Mouse (Mus musculus): Measurements from ENCODE around the gene Tnrc6c. TPM values are rescaled to one million over a fixed set of nuclear protein-coding genes. Genes with fewer than 3 reads are reported as not detected.

Gene Tnrc6c
- polyA plus RNA-seq (2014; fragmentation: Nextera tagmentation; extraction: Ambion mirVana) = 10.9 and 11.6 TPM in 2 replicates

- H3K9me3 ChIP-seq (ENCODE audit: low read depth, low read length) = no peaks in the 10 kb centered on the region
- ATAC-seq (ENCODE audit: insufficient read depth) (peak; percentile 89), DNase-seq (peak; percentile 88)
- WGBS = under 1% methylated on average over 62 of the region's 62 CpGs
- H3K4me2 ChIP-seq = peak within 1 kb of the TSS; percentile 87
- H3K9ac ChIP-seq = peak within 1 kb of the TSS; percentile 95
- TF ChIP-seq CTCF (IDR thresholded peaks at IDR 0.05; ENCODE audit: low read depth) = no peak
- 0 out of 2 replicates have a peak, but pooled peaks cover 5% of the 10 kb centered on the region for H3K27me3 ChIP-seq (ENCODE audit: insufficient read depth, low read length)
- peaks cover 8% of the 10 kb centered on the region for H3K4me1 ChIP-seq (ENCODE audit: insufficient read depth)
- H3K36me3 ChIP-seq (ENCODE audit: insufficient read depth) = no peaks in the 10 kb centered on the region
- H3K27ac ChIP-seq (ENCODE audit: low read depth) = peak within 1 kb of the TSS; percentile 93
- H3K4me3 ChIP-seq (ENCODE audit: low read depth, low read length) = peak within 1 kb of the TSS; percentile 87
These were observed at the start of gene Tnrc6c for GRCm38 (mm10) chr11:117653491-117654351. Gene Tnrc6c, plus strand, starts transcription at chr11:117654289.

- TF ChIP-seq CTCF (IDR thresholded peaks at IDR 0.05; ENCODE audit: low read depth) = no peak
- ATAC-seq (ENCODE audit: insufficient read depth) (no peak), DNase-seq (no peak)
- Histone ChIP-seq H3K4me3 (ENCODE audit: low read depth, low read length) (no peak overlapping the region), H3K36me3 (ENCODE audit: insufficient read depth) (no peaks in the 10 kb centered on the region), H3K9me3 (ENCODE audit: low read depth, low read length) (no peaks in the 10 kb centered on the region), H3K4me2 (peak overlapping the region; percentile 47), H3K27ac (ENCODE audit: low read depth) (no peak overlapping the region), H3K4me1 (ENCODE audit: insufficient read depth) (0 out of 2 replicates have a peak, but pooled peaks cover 7% of the 10 kb centered on the region), H3K27me3 (ENCODE audit: insufficient read depth, low read length) (peaks cover 1% of the 10 kb centered on the region; the same call in 1 of the 2 replicates), H3K9ac (no peak overlapping the region)
- 38% methylated on average over 9 of the region's 9 CpGs for WGBS
These were observed 48.0 kb upstream of the Tnrc6c start for GRCm38 (mm10) chr11:117606137-117606536.

DNA sequence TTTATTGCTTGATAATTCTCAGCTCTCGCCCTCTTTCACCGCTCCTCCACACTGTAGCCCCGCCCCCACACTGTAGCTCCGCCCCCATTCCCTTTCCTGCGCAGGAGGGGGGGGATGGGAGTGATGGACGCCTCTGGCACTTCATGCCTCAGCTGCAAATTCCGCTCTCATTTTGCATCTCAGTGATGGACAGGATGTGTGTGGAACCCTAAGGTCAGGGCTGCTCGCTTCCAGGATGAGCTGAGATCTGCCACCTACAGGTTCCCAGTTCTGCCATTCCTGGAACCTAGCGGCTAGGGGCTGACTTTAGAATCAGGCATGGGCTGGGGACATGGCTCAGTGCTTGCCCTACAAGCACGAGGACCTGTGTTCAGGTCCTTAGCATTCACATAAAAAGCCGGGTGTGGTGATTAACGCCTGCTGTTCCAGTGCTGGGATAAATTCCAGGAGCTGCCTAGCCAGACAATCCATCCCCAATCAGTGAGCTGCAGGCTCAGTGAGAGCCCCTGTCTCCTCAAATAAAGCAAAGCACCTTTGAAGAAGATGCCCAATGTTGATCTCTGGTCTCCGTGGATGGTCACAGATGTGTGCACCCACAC lies 47.4 kb upstream of the Tnrc6c start:
- H3K4me2 ChIP-seq = peak overlapping the region; percentile 47
- H3K27me3 ChIP-seq (ENCODE audit: insufficient read depth, low read length) = 0 out of 2 replicates have a peak, but pooled peaks cover under 1% of the 10 kb centered on the region

GRCm38 (mm10) chr11:117608141-117608789 lies 45.8 kb upstream of the Tnrc6c start:
- H3K36me3 ChIP-seq (ENCODE audit: insufficient read depth) = no peaks in the 10 kb centered on the region
- 0 out of 2 replicates have a peak, but pooled peaks cover 8% of the 10 kb centered on the region for H3K27me3 ChIP-seq (ENCODE audit: insufficient read depth, low read length)
- DNase-seq = no peak
- H3K27ac ChIP-seq (ENCODE audit: low read depth) = no peak overlapping the region
- H3K4me1 ChIP-seq (ENCODE audit: insufficient read depth) = 0 out of 2 replicates have a peak, but pooled peaks cover 7% of the 10 kb centered on the region
- no peak for ATAC-seq (ENCODE audit: insufficient read depth)
- H3K4me3 ChIP-seq (ENCODE audit: low read depth, low read length) = no peak overlapping the region
- no peak overlapping the region for H3K4me2 ChIP-seq
- no peak for TF ChIP-seq CTCF (IDR thresholded peaks at IDR 0.05; ENCODE audit: low read depth)
- H3K9me3 ChIP-seq (ENCODE audit: low read depth, low read length) = no peaks in the 10 kb centered on the region
- H3K9ac ChIP-seq = no peak overlapping the region
- WGBS = 56% methylated on average over 9 of the region's 9 CpGs

More for the DNA sequence above, 47.4 kb upstream of the Tnrc6c start:
- no peak overlapping the region for H3K27ac ChIP-seq (ENCODE audit: low read depth)
- H3K36me3 ChIP-seq (ENCODE audit: insufficient read depth) = no peaks in the 10 kb centered on the region
- DNase-seq (peak; percentile 51), ATAC-seq (ENCODE audit: insufficient read depth) (no peak)
- 0 out of 2 replicates have a peak, but pooled peaks cover 7% of the 10 kb centered on the region for H3K4me1 ChIP-seq (ENCODE audit: insufficient read depth)
- no peak overlapping the region for H3K4me3 ChIP-seq (ENCODE audit: low read depth, low read length)
- WGBS = 7% methylated on average over 13 of the region's 13 CpGs
- no peaks in the 10 kb centered on the region for H3K9me3 ChIP-seq (ENCODE audit: low read depth, low read length)
- H3K9ac ChIP-seq = no peak overlapping the region
- no peak; the same call in 1 of the 2 replicates for TF ChIP-seq CTCF (IDR thresholded peaks at IDR 0.05; ENCODE audit: low read depth)

DNA sequence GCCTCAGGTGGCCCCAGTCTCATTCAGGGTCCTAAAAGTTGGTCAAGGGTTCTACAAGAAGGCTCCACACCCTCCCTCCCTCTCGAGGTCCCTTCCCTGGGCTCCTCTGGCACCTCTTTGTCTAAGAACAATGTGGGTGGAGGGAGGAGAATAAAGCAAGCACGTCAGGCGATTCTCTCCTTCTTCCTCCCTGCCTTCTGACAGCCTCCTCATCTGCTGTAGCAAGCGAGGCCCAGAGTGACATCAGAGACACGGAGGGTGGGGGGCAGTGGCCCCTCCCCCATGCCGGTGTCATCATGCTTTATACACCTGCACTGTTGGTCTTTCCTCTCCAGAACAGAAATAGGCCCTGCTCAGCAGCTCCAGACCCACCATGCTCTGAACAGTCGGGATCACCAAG lies 45.1 kb upstream of the Tnrc6c start:
- Histone ChIP-seq H3K36me3 (ENCODE audit: insufficient read depth) (no peaks in the 10 kb centered on the region), H3K27ac (ENCODE audit: low read depth) (no peak overlapping the region), H3K4me1 (ENCODE audit: insufficient read depth) (0 out of 2 replicates have a peak, but pooled peaks cover 7% of the 10 kb centered on the region), H3K4me3 (ENCODE audit: low read depth, low read length) (no peak overlapping the region), H3K4me2 (no peak overlapping the region), H3K9me3 (ENCODE audit: low read depth, low read length) (no peaks in the 10 kb centered on the region), H3K27me3 (ENCODE audit: insufficient read depth, low read length) (0 out of 2 replicates have a peak, but pooled peaks cover 8% of the 10 kb centered on the region), H3K9ac (no peak overlapping the region)
- TF ChIP-seq CTCF (IDR thresholded peaks at IDR 0.05; ENCODE audit: low read depth) = no peak
- ATAC-seq (ENCODE audit: insufficient read depth) = no peak
- no peak for DNase-seq
- 43% methylated on average over 7 of the region's 7 CpGs for WGBS

DNA sequence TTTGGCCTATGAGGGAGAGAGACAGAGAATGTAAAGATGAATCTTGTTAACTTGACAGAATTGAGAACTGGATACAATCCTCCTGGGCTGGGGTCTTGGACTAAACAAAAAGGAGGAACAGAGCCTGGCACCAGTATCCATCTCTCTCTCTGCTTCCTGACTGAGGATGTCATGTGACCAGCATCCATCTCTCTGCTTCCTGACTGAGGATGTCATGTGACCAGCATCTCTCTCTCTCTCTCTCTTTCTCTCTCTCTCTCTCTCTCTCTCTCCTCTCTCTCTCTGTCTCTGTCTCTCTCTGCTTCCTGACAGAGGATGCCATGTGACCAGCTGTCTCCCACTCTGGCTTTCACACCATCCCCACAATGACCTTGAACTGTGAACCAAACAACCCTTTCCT lies 43.5 kb upstream of the Tnrc6c start:
- no peaks in the 10 kb centered on the region for H3K36me3 ChIP-seq (ENCODE audit: insufficient read depth)
- 0 out of 2 replicates have a peak, but pooled peaks cover 7% of the 10 kb centered on the region for H3K4me1 ChIP-seq (ENCODE audit: insufficient read depth)
- no peak for ATAC-seq (ENCODE audit: insufficient read depth)
- peaks cover 16% of the 10 kb centered on the region; the same call in 1 of the 2 replicates for H3K27me3 ChIP-seq (ENCODE audit: insufficient read depth, low read length)
- no peak overlapping the region for H3K9ac ChIP-seq
- no peak for TF ChIP-seq CTCF (IDR thresholded peaks at IDR 0.05; ENCODE audit: low read depth)
- no peak overlapping the region for H3K27ac ChIP-seq (ENCODE audit: low read depth)
- peak overlapping the region; percentile 55 for H3K4me2 ChIP-seq
- no peaks in the 10 kb centered on the region for H3K9me3 ChIP-seq (ENCODE audit: low read depth, low read length)
- DNase-seq = no peak
- no peak overlapping the region for H3K4me3 ChIP-seq (ENCODE audit: low read depth, low read length)
